Mouse (Mus musculus) heart, embryonic 12.5 days (tissue): ENCODE results near the gene Engase. TPM values are rescaled to one million over a fixed set of nuclear protein-coding genes. Genes with fewer than 3 reads are reported as not detected.

Source experiments
- ATAC-seq: fragments of 200-750 bp; cut with Nextera tagmentation; 2 replicates; pipeline ENCODE4 v1.8.0; 2017; ENCODE audit warnings: moderate TSS enrichment, moderate library complexity; ENCODE audit not compliant: insufficient number of reproducible peaks, low FRiP score
- H3K27ac ChIP-seq: fragments of 300-500 bp; sonication (generic); 2 replicates; pipeline ENCODE4 v1.5.1; 2016; ENCODE audit warnings: mild to moderate bottlenecking, moderate library complexity; ENCODE audit not compliant: poor library complexity, severe bottlenecking
- H3K27me3 ChIP-seq: fragments of 300-500 bp; sonication (generic); replicated peaks from 2 replicates; pipeline ENCODE4 v1.6.1; 2016; ENCODE audit warnings: mild to moderate bottlenecking, moderate library complexity
- H3K36me3 ChIP-seq: fragments of 300-500 bp; sonication (generic); 2 replicates; pipeline ENCODE4 v1.6.1; 2016; ENCODE audit warnings: mild to moderate bottlenecking, moderate library complexity
- H3K4me1 ChIP-seq: fragments of 300-500 bp; sonication (generic); replicated peaks from 2 replicates; pipeline ENCODE4 v1.6.1; 2016; ENCODE audit warnings: mild to moderate bottlenecking
- H3K4me2 ChIP-seq: fragments of 300-500 bp; sonication (generic); 2 replicates; pipeline ENCODE4 v1.6.1; 2016; ENCODE audit warnings: mild to moderate bottlenecking, moderate library complexity
- H3K4me3 ChIP-seq: fragments of 300-500 bp; sonication (generic); 2 replicates; pipeline ENCODE4 v1.5.1; 2016; ENCODE audit warnings: mild to moderate bottlenecking
- H3K9ac ChIP-seq: fragments of 300-500 bp; sonication (generic); 2 replicates; pipeline ENCODE4 v1.6.1; 2016; ENCODE audit warnings: mild to moderate bottlenecking, moderate library complexity
- H3K9me3 ChIP-seq: fragments of 300-500 bp; sonication (generic); replicated peaks from 2 replicates; pipeline ENCODE4 v1.6.1; 2016; ENCODE audit warnings: mild to moderate bottlenecking, moderate library complexity
- WGBS: fragments of 180-500 bp; shearing (Covaris S2); methylation state at CpG from one replicate; pipeline ENCODE4 v1.1.7; 2016; 5-methylcytosine and 5-hydroxymethylcytosine counted together
- polyA plus RNA-seq: library from polyadenylated mRNA; unstranded; fragments of >200 nt; fragmentation: Nextera tagmentation; extraction: Ambion mirVana; gene quantifications from 2 replicates; pipeline ENCODE4 v1.2.1, GENCODE M21; 2016

Engase gene
- polyA plus RNA-seq, 1 experiment from 2014 or later, result 4.6 TPM

DNA sequence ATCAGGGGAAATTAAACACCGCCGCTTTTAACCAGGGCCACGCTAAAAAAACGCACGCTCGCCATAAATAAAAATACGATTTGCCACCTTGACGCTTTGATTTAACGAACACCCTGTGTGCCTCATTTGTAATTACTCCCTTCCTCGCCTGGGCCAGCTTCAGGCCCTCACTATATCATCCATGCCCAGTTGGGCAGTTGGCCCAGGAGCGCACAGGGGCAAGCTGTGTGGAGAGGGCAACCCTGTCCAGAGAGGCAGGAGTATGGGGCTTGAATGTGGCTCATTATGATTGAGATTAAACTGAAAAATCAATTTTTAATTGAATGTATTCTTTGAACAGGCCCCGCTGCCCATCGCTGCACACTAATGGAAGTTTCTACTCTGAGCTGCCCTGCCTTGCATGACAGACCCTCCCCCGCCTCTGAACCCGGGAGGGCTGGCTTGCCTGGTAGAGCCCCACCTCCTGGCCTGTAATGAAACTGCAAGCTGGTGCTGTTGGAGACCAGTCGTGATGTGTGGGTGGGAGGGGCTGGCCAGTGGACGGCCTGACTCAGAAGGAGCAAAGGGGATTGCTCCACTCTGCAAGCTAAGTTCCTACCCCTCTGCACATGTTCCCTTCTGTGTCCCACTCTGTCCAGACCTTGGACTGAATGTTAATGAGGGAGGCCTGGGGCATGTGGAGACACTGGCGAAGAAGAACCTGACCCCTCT is 57.9 kb downstream of the Engase start:
- no peak for ATAC-seq
- Histone ChIP-seq H3K27me3 (peaks cover 52% of the 10 kb centered on the region), H3K9ac (no peak overlapping the region), H3K9me3 (no peaks in the 10 kb centered on the region), H3K27ac (no peak overlapping the region), H3K4me1 (peaks cover 10% of the 10 kb centered on the region), H3K4me3 (no peak overlapping the region), H3K4me2 (no peak overlapping the region), H3K36me3 (no peaks in the 10 kb centered on the region)
- 30% methylated on average over 18 of the region's 18 CpGs for WGBS

DNA sequence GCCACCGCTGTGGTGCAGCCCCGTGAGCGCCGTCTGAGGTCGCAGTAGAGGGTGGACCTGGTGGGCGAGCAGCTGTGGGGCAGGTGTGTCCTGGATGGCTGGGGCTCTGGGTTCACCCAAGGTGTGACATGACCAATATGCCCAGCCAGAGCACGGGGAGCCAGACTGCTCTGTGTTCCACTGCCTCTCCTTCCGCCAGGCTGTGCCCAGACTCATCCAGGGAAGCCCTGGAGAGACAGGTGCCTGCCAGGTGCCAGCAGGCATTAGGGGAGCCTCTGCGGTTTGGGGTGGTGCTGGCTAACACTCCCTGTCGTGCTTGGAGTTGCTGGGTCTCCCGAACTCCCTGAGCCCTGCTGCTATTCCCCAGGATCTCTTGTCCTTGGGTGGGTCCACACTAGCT is 61.4 kb downstream of the Engase start:
- 77% methylated on average over 11 of the region's 11 CpGs for WGBS
- Histone ChIP-seq H3K36me3 (no peaks in the 10 kb centered on the region), H3K9me3 (no peaks in the 10 kb centered on the region), H3K9ac (no peak overlapping the region), H3K4me1 (no peaks in the 10 kb centered on the region), H3K27me3 (peaks cover 66% of the 10 kb centered on the region), H3K4me3 (no peak overlapping the region), H3K27ac (no peak overlapping the region), H3K4me2 (no peak overlapping the region)
- ATAC-seq, result no peak

Other genes starting within 250 kb of the Engase start
- 20.6 and 21.1 TPM in 2 replicates for gene Cyth1, start 228.2 kb upstream of the Engase start, polyA plus RNA-seq
- gene Usp36, start 186.6 kb upstream of the Engase start, polyA plus RNA-seq, result 14.8 and 16.2 TPM in 2 replicates
- 0.23 and 0.24 TPM in 2 replicates for gene Cep295nl, start 134.3 kb upstream of the Engase start, polyA plus RNA-seq
- gene Timp2, start 121.1 kb upstream of the Engase start, polyA plus RNA-seq, result 68.9 and 72.1 TPM in 2 replicates
- gene Lgals3bp, start 74.7 kb upstream of the Engase start, polyA plus RNA-seq, result 4.5 and 5.1 TPM in 2 replicates
- 23.6 and 23.7 TPM in 2 replicates for gene Cant1, start 57.7 kb upstream of the Engase start, polyA plus RNA-seq
- 4.9 and 5.5 TPM in 2 replicates for gene C1qtnf1, start 48.6 kb upstream of the Engase start, polyA plus RNA-seq